Mouse (Mus musculus) myocyte (in vitro differentiated cells): ENCODE measurements around the gene Brf1.

Source experiments
- CEBPB ChIP-seq: IDR thresholded peaks from 2 replicates; pipeline ENCODE4 v1.6.1; 2011; ENCODE audit warnings: mild to moderate bottlenecking, moderate library complexity; ENCODE audit not compliant: poor library complexity, insufficient read depth, severe bottlenecking
- MAX ChIP-seq: IDR thresholded peaks from one replicate; pipeline ENCODE4 v1.6.1; 2011; ENCODE audit warnings: low read depth, mild to moderate bottlenecking, control low read depth
- POLR2A ChIP-seq: IDR thresholded peaks from one replicate; pipeline ENCODE4 v1.6.1; 2011; ENCODE audit warnings: low read depth, mild to moderate bottlenecking, control low read depth, moderate library complexity; ENCODE audit not compliant: insufficient read length
- POLR2AphosphoS2 ChIP-seq: IDR thresholded peaks from one replicate; pipeline ENCODE4 v1.6.1; 2011; ENCODE audit warnings: low read depth, control low read depth; ENCODE audit not compliant: insufficient read length
- TCF12 ChIP-seq: IDR thresholded peaks from one replicate; pipeline ENCODE4 v1.6.1; 2011; ENCODE audit warnings: mild to moderate bottlenecking, control low read depth; ENCODE audit not compliant: poor library complexity, insufficient read depth, severe bottlenecking
- USF1 ChIP-seq: IDR thresholded peaks from one replicate; pipeline ENCODE4 v1.6.1; 2011; ENCODE audit warnings: low read depth, mild to moderate bottlenecking, control low read depth, moderate library complexity

- TF ChIP-seq POLR2A = no peak
- no peak for TF ChIP-seq CEBPB
- TF ChIP-seq POLR2AphosphoS2 = no peak
- peak; percentile 69 for TF ChIP-seq TCF12
- TF ChIP-seq USF1 = peak; percentile 30
- no peak for TF ChIP-seq MAX
Observed at GRCm38 (mm10) chr12:113027495-113027894, 27.0 kb upstream of the Brf1 start.
